Mouse (Mus musculus) cerebellum, adult 9-10 months (tissue): ENCODE measurements at regions not wholly inside any gene's neighbourhood (a gene's known extent, or its start where the extent isn't known, plus 50 kb on each side); places are given as distances from the start of the nearest gene placed in this dataset.

Experiments
- DNase-seq: peaks from one replicate; pipeline ENCODE4 v3.0.0; 2022

- DNase-seq = no peak
These were observed 113.6 kb upstream of the Armc2 start for GRCm38 (mm10) chr10:42131798-42132197.

- DNase-seq = no peak
These were observed 113.1 kb upstream of the Armc2 start for GRCm38 (mm10) chr10:42131298-42131697.

DNA sequence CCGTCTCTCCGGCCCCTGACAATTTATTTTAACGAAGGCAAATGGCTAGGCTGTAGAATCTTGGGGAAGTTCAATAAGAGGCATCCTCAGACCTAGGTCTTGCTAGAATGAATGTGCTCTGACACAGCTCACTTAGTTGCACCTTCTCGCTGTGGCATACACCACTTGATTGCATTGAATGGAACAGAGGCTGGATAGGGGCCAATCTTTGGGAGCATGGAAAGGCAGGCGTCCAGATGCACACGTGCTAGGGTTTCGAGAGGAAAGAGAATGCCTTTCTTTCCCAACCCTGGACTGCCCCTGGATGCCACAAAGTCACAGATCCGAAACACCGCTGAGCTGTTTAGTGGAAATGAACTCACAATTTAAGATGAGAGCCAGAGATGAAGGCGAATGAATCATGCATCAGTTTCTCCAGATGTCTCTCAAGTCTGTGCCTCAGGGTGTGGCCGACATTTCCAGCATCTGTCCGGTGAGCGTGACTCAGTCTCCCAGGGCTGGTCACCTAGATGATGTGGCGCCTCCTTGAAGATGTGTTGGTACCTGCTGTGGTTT is 109.7 kb upstream of the Armc2 start:
- no peak for DNase-seq

- DNase-seq = no peak
These were observed 108.6 kb upstream of the Armc2 start for GRCm38 (mm10) chr10:42126816-42127215.

GRCm38 (mm10) chr10:42122768-42123635 is 104.8 kb upstream of the Armc2 start:
- DNase-seq = no peak

DNA sequence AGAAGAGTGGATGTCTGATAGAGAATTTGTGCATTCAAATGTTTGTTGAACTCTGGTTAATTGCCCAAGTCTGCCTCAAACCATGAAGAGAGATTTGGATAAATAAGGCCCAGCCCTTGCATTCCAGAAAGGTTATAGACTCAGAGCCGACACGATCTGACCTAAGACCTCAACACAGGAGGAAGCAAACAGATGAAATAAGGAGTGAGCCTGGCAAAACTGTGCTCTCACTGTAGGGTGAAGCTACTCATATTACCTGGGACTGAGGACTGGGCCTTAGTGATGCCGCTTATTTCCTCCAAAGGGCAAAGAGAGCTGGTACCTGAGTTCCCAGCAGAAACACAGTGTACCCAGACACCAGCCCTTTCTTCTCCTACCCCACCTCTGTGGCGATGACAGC is 103.7 kb upstream of the Armc2 start:
- DNase-seq = no peak

GRCm38 (mm10) chr10:42119326-42119725 is 101.1 kb upstream of the Armc2 start:
- DNase-seq = peak; percentile 80

DNA sequence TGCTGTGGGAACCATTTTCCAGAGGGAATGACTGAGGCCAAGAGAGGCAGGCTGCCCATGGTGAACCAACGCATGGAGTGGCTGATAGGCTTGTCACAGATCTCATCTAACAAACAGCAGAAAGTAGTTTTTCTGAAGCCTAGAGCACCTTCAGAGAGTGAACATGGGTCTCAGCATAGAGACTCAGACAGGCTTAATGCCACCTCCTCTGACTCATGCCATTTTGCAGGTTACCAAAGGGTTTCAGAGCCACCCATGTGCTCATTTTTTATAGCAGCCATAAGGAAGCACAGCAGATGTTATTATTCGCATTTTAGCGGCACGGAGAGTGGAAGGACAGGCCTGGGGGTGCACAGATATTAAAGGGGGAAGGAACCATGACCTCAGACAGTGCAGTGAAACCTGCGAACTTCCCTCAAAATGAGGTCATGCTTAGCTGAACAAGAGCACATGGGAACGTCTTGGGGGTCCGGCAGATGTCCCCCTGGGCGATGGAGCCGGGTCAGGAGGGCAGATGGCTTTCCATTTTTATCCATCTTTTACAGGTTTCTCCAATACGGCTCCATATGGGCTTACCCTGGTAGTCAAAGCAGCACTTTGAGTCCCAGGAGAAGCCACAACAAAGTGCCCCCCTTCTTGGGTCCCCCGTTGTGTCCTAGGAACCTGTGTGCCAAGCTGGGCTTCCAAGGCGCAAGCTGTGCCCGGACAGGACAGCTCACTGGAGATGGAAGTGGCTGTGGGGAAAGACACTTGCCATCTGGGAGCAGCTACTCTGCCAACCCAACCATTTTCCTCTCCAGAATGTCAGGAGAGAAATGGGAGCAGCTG is 100.3 kb upstream of the Armc2 start:
- peak; percentile 99 for DNase-seq

DNA sequence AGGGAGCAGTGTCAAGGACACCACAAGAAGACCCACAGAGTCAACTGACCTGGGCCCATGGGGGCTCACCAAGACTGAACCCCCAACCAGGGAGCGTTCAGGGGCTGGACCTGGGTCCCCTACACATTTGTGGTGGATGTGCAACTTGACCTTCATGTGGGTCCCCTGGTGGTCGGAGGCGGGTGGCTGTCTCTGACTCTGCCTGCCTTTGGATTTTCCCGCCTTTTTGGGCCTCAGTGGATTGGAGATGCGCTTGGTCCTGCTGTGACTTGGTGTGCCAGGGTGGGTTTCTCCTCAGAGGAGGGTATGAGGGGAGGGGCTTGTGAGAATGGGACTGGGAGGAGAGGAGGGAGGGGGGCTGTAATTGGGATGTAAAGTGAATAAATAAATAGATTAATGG is 99.3 kb upstream of the Armc2 start:
- peak; percentile 64 for DNase-seq

DNA sequence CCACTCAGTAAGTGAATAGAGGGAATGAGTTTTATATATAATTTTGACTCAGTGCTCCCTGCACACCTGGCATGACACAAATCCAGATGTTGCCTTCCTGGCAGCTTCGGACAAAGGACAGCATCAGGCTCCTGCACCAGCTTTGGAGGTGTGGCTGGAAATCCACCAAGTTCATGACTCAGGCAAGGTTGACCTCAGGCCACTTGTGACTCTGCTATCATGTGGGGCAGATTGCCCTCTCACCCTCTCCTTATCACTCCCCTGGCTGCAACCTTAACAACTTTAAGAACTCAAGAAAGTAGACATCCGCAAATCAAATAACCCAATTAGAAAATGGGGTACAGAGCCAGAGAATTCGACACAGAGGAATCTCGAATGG is 97.7 kb upstream of the Armc2 start:
- DNase-seq = no peak

DNA sequence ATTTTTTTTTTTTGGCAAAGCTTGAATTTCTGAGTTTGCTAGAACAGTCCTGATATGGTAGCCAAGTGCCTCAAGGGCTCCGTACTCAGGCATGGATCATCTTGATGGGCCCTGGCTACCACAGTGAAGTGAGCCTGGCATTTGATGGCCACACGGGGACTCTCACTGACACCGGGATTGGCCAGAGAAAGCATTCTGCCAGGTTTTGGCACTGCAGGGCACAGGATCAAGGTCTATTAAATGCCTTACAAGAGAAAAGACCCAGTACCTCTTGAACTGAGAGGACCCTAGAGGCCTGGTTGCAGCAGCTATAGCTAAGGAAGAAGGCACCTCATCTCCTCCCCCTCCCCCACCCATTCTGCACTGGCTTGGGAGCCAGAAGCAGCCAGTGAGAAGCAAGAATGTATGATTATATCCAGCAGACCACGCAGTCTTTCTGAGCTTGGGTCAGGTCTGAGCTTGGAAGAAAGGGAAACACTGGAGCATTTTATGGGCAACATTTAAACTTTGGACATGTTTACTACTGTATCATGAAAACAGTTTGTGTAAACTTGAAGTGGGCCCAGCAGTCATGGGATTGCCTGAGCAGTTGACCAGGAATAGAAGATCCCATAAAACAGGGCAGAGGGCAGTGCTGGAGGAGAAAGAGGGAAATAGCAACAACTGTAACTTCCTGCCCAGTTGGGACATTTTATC is 97.1 kb upstream of the Armc2 start:
- DNase-seq = no peak

- DNase-seq = no peak
These were observed 92.5 kb upstream of the Armc2 start for GRCm38 (mm10) chr10:42110704-42111103.

DNA sequence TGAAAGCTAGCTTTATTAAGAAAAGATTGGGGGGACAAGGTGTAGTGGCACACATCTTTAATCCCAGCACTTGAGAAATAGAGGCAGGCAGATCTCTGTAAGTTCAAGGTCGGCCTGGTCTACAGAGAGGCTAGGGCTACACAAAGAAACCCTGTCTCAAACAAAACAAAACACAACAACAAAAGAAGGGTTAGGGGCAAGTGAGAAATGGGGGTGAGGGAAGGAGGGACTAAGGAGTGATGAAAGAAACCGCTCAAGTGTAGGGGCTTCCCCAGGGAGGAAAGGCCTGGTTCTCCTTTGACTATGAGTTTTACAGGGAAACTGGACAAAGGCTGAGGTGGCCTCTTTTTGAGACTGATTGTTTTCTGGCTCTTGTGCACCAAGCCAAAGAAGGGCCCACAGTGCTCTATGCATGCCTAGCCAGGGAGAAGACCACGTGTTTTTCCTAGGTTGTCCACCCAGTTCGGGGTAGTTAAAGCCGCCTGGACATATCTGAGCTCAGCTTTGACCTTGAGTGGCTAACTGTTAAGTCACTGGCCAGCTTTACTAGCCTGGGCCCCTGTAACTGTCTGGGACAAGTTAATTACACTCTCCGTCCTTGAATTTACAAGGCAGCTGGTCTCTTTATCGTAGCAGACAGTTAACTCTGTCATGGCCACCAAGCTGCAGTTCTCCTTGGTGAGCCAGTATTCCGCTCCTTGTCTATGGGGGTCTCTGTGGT is 90.2 kb upstream of the Armc2 start:
- no peak for DNase-seq

DNA sequence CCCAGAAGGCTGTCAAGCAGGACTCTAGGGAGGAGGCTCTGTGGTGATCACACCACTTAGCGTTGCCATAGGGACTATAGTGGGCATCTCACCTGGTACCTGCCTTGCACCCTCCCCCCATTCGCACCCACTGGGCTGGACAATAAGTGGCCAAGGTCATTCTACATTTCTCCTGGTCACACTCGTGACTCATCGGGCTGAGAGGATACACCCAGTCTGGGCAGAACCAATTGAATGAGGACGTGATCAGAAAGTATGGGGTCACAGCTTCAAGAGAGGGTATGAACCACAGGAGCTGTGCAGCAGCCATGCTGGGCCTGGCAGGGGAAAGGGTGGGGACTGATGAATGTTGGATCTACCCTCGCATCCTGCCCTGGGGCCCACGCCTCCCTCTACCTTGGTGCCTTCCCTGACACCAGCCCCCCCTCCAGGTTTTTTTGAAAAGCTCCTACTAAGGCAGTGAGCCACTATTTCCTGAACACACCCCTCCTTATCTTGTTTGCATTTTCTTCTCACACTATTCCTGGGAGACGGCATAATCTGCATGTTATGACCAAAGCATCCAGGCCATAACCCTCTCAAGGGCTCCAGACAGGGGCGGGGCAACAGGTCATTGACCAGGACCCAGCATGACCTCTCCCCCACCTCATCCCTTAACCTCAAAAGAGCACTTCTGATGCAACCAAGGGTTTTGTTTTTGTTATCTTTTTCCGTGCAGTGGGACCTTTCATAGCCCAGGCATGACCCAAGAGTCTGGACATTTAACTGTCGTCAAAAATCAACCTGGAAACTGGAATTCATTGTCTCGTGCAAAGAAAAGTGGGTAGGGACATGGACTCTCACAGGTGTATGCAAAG is 89.4 kb upstream of the Armc2 start:
- DNase-seq = no peak

- no peak for DNase-seq
These were observed 88.4 kb upstream of the Armc2 start for GRCm38 (mm10) chr10:42106611-42107010.

DNA sequence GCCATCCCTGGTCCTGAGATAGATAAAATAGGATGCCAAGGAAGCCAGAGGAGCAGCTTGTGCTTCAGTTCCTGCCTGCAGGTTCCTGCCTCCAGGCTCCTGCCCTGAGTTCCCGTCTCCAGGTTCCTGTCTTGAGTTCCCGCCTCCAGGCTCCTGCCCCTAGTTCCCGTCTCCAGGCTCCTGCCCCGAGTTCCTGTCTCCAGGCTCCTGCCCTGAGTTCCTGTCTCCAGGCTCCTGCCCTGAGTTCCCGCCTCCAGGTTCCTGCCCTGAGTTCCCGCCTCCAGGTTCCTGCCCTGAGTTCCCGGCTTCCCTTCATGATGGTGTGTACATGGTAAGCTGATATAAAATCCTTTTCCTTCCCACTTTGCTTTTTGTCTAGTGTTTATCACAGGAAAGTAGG is 86.8 kb upstream of the Armc2 start:
- no peak for DNase-seq

- no peak for DNase-seq
These were observed 84.1 kb upstream of the Armc2 start for GRCm38 (mm10) chr10:42102320-42102719.

DNA sequence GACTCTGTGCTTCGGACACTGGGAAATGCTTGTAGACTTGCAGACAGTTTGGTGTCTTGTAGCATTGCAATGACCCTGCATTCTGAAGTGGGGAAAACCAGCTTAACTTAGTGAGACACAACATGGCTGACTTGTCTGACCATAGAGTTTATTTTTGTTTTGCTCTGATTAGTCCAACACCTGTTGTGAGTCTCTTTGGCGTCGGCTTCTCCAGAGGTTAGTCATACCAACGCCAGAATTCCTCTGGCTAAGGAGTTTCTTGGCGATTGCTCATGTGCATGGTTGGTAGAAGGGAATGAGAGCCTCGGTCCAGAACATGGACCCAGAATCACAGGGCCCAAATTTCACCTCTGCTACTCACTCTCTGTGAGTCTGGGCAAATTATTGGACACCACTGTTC is 82.9 kb upstream of the Armc2 start:
- no peak for DNase-seq

- DNase-seq = no peak
These were observed 78.7 kb upstream of the Armc2 start for GRCm38 (mm10) chr10:42096924-42097323.

DNA sequence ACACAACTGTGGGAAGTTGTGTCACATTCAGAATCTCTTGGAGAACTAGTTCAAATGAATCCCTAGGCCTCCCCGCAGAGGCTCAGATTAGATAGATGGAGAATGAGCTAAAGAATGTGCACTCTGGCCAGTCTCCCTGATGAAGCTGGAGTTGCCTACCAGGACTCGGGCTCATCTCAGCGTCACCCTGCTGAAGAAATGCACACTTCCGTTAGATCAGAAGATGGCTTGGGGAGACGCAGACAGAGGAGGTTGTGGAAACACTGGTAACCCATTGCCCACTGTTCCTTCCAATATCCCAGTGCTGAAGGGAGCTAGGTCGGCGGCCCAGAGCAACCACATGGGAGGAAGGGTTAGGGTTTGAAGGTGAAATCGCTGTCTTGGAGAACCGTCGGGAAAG is 77.7 kb upstream of the Armc2 start:
- DNase-seq = no peak

DNA sequence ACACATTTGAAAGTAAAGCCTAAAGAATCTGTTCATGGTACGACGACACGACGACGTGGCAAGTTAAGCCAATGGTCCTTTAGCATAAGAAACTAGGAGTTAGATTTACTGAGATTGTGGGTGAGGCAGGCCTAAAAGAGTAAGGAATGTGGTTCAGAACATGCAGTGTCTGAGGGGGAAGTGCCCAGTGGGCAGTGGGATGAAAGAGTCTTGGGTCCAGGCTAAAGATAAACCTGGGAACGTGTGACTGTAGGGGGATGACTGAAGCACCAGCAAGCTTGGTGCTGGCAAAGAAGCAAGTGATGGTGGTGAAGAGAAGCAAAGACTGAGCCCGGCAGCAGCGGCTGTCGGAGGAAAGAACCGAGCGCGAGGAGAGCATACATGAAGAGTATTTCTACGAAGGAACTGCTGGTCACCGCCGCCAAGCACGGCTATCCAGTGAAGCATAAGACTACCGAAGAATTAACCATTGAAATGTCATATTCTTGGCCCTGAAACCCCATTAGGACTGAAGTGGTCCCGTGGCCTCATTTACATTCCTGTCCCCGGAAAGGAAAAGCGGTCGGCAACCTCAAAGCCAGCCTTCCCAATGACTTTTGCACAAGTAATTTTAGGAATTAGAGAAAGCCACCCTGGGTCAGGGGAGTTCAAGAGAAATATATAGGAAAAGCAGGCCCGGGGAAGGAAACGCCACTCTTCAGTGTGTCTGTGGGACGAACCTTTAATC is 76.2 kb upstream of the Armc2 start:
- DNase-seq = no peak
